Mouse (Mus musculus) layer of hippocampus, postnatal 36 days (tissue): Measurements from ENCODE around the gene Opalin. TPM values are rescaled to one million over a fixed set of nuclear protein-coding genes. Genes with fewer than 3 reads are reported as not detected.

Source experiments
- DNase-seq, 2 experiments: peaks; one replicate each; pipeline ENCODE4 v3.0.0; 2022
- total RNA-seq, 2 experiments: library from RNA; stranded (reverse); gene quantifications; 2 replicates each; pipeline ENCODE4 v1.2.3; 2021

Gene Opalin
- total RNA-seq, result 10 to 100 TPM; 11.6 to 16.6 TPM

DNA sequence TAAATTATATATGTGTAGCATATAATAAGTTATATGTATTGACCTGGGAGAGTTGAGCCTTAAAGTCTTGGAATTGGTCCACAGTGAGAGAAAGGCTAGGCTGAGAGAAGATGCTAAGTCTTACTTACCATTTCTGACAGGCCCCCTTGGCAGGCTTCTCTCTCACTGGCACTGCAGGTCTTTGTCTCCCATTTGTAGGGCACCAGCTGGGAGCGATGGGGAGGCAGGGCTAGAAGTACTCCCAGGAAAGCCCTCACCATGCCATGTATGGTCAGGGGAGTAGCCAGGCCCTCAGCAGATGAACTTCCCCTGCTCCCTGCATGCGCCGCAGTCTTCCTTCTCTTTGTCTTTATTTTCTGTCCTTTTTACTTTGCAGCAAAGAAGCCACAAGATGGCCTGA is at the start of gene Opalin:
TSS of gene Opalin (minus strand) at position 208 of the 400 bp plus-strand sequence.
- no peak for DNase-seq

DNA sequence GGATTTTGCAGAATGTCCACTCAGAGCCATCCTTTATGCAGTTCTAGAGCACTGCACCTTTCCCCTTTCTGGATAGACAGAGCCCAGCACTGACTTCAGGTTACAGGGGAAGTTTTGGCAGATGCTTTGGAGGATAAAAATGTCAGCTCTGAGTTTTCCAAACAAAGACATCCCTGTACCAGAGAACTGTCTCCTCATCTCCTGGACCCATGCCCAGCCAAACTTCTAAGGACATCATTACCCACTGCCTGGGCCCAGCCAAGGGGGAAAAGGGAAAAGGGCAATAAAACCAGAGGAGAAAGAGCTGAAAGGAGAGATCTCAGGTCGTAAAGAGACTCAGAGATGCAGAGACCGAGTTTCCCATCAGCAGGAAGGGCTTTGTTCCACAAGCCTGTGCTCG is 46.1 kb upstream of the Opalin start:
- no peak for DNase-seq

DNA sequence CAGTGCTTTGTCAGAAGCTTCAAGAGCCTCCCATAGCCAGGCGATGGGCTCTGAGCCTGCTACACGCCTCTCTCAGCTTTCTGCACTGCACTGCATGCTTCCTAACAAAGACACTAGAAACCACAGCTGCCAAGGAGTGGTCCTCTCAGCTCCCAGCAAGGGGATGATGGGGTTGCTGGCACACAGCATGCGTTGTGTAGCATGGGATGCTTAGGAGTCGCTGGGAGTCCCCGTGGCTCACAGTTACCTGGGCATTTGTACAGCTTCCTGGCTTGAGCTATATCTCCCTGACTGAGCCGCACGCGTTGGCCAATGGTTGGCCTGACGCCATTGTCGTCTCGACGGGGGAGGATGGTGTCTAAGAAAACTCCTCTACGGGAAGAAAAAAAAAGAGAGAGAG is 43.0 kb upstream of the Opalin start:
- DNase-seq, result no peak

DNA sequence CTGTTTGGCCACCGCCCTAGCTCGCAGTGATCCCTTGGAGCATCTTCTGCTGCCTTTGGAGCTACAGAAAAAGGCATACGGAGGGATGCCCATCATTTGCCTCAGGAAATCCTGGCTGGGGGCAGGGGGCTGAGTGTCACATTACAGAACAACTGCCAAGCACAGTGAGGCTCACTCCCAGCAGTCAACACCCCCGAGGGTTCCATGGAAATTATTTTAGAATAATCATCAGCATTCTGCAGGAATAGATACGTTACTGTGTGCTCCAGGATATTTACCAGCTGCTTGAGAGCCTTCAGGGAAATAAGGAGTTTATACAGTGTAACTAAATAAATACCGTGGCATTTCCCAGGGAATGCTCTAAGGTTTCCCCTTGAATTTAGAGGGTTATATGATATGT is 41.4 kb upstream of the Opalin start:
- DNase-seq, result no peak

DNA sequence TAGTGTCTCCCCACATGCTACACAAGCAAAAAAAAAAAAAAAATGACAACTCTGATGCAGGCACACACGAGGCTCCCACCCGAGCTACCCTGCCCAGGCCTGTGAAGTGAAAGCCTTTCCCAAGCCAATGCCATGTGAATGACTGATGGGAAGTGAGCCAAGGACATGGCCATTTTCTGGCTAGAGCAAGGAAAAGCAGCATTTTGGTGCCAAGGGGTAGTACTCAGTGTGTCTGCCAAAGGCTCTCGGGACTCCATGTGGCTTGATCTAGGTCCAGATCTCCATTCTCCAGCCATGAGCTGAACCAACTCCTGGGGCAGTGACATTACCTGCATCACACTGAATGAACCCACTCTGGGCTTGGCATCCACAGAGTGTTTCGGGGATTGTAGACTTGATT is 40.4 kb upstream of the Opalin start:
- no peak for DNase-seq

DNA sequence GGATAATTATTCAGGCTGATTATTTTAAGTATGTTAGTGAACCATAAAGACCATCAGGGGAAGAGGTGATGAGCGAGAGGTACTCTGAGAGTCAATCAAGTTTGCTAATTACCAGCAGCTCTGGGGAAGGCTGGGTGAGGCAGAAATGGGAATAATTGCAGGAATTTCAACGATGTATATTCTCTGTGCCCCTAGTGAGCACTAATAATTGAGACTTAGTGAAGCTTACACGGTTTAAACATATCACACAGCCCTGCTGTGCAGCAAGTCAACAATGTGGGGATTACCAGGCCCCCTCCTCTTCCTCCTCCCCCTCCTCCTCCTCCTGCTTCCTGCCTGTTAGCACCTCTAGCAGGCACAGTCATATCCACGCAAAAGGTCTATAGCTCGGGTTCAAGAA is 37.7 kb upstream of the Opalin start:
- DNase-seq, result no peak

DNA sequence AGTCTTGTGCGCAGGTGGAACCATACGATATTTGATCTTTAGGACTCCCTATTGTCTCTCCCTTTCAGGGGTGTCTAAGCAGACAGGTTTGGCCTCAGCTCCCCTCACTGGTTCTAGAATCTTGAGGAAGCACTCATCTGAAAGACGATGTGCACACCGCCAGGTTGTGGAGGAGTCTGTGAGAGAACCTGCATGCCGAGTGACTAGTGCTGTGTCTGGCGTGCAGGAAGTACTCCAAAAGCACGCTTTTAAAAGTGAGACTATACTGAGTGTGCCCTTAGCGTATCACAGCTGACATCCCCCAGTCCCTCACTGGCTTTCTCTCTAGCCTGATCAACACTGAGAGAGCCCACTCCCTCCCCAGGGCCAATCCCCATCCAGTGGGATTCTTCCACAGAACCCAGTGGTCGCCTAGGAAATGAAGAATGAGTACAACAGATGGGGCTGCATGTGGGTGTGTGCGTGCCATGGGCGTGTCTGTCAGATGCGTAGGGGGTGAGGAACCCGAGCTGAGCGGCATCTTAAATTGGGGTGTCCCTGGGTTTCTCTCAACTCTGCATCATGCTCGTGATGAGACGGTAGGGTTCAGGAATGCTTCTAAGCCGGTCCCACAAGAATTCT is 37.1 kb upstream of the Opalin start:
- peak; percentile 52 to 55 for DNase-seq

DNA sequence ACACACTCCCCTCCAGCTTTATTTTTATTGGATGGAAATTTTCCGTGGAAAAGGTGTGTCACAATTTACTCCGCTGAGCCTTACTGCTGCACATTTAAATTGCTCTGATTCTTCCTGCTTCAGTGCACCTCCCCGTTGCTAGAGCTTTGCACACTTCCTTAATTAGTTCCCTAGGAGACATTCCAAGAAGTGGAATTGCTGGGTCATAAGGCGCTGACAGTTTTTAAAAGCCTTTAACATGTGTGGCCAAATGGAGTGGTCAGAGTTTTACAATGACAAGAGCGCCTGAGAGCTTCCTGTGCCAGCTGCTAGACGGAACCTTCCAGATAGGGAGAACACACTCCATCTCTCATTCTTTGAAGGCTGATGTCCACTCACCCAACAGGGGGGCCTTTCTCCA is 35.7 kb upstream of the Opalin start:
- DNase-seq, result no peak

DNA sequence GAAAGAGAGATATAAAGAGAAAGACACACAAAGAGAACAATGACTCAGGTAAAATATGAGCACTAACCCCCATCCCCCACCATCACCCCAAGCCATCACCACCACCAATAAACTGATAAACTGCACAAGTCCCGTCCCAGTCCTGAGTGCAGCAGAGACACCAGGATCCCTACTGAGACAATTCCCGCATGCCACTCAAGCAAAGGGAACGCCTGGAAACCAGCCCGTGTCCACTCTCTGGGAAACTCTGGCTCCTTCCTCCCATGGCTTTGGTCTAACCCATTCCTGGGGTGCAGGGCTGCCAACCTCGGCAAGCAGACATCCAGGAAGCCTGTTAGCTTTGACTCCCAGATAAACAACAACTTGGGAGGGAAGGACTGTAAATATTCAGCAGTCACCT is 33.1 kb upstream of the Opalin start:
- no peak for DNase-seq

DNA sequence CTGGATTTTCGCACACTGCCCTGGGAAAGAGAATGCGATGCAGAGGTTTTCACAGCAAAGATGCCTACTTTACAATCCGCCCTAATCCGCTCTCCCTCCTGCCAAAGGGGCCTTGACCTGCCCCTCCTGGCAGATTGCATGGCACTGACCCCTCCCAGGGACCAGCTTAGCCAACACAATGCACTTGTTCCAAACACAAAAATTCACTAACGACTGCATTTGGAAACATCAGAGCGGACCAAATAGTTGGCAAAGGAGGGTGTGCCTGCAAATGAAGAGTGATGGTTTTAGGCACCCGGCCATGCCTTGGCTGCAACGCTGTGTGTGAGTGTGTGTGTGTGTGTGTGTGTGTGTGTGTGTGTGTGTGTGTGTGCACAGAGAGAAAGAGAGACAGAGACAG is 32.6 kb upstream of the Opalin start:
- DNase-seq, result no peak

DNA sequence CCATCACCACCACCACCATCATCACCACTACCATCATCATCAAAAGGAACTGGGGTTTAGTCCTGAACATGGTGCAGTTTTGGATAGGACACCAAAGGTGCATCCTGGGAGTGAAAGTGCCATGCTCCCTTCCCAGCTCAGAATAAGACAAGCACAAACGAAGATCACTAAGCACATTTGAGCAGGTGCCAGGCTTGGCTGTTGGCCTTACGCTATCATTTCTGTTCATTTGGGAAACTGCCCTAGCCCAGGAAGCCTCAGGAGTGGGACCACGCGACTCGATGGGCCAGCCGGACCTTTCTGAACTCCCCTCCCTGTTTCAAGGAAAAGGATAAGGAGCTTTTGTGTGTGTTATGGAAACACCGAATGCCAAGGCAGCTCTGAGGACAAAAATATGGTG is 31.8 kb upstream of the Opalin start:
- DNase-seq, result no peak

DNA sequence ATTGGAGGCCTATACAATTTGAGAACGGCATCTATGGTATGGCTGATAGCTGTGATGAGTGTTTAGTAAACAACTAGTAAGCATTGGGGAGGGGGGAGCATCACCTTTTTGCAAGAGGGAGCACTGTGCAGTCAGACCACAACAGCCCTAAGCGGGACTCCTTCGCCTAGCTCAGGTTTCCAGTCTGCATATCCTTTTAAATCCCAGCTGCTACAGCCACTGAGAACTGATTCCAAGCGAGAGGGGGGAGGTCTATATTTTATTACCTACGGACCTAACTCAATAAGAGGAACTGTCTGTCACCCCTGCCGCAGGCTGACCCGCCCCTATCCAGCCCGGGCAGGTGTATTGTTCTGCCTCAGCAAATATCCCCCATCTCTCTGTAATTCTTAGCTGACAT is 30.6 kb upstream of the Opalin start:
- DNase-seq, result no peak

DNA sequence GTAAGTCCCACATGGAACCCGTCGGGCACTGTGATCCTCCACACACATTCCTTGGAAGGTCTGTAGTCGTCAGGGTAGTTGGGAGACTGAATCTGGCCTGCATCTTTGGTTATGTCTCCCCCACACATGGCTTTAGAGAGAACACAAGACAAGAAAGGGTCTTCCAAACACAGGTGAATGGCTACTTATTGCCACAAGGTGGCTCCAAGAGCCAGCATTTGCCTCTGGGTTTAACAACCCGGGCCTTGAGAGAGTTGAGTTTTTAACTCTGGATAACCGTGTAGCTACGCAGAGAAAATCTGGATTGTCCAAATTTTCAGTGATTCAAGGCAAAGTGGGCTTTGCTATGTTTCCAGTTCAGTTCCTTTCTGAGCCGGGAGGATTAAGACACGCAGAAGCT is 28.0 kb upstream of the Opalin start:
- no peak for DNase-seq

DNA sequence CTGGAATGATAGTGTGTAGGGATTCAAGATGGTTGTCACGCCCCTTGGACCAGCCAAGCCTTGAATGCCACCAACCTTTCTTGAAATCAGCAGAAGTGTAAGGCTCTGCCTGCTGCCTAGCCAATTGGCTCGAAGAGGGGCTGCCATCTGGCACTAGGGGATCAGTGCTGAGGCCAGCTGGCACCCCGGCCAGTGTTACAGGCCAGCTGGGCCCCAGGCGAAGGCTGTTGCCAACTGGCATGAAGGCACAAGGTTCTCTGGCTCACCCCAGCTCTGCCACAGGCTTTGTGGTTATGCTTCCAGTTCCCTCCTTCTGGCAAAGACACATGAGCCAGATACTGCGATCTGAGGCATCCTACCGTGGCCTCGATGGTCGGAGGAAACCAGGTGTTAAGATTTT is 24.5 kb upstream of the Opalin start:
- DNase-seq, result peak; percentile 82 to 89

DNA sequence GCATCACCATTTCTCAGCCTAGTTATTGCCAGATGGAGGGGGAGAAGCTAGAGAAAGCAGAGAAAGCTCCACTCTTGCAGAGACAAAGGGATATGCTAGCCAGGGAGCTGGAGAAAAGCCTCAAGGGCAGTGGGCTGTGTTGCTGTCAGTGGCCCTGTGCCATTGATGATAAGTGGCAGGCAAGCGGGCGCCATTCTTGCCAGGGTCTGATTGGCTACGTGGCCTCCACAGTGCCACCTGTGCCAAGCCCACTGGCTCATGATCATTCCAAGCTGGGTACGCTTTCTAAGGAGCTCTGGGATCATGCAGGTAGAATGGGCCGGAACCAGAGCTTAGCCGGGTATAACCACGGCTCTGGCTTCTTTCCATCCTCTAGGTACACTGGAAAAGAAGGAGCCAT is 23.9 kb upstream of the Opalin start:
- DNase-seq, result no peak

DNA sequence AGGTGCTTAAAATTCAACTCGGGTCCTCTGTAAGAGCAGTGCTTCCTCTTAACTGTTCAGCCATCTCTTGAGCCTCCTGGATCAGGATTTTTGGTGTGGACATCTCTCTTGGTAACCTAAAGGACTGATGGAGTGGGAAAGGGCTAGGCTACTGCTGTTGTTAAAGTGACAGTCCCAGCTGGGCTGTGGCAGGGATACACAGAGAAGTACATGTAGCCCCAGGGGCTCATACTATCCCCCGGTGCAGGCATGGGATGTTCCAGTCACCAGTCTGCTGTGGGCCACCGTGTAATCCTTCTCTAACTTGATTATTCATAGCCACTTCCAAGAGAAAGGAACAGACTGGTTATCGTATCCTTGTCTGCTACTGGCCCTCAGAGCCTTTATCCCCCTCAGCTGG is 20.1 kb upstream of the Opalin start:
- no peak for DNase-seq

DNA sequence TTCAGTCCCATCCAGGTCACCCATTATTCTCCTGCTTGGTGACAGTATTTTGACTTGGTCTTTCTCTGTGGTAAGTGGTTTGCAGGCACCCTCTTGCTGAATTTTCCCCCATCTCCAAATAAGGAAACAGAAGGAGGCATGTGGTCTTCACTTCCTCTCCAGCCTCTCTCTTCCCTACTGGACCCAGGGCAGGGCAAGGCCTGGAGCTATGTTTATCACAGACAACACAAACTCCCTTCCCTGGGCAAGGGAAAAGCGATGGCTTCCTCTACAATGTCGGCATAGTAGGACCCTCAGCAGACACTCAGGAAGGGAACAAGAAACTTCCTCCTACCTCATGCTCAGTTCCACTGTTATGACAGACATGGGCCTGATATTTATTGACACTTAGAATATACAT is 15.0 kb upstream of the Opalin start:
- no peak for DNase-seq

DNA sequence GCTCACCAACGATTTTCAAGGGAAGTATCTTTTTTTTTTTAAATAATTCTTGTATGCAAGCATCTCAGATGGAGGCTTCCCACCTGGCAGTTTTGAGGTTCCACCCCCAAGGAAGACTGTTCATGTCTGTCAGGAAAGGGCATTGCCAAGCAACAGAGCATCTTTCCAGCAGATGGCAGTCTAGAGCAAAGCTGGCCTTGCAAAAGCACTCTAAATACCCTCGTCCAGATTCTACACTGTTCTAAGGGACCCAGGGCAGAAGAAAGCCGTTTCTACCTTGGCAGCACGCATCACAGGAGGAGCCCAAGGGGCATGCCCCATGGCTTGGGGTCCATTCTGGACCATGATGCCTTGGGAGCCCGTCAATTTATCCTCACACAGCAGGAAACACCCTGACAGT is 12.9 kb upstream of the Opalin start:
- DNase-seq, result peak; percentile 49 to 60

DNA sequence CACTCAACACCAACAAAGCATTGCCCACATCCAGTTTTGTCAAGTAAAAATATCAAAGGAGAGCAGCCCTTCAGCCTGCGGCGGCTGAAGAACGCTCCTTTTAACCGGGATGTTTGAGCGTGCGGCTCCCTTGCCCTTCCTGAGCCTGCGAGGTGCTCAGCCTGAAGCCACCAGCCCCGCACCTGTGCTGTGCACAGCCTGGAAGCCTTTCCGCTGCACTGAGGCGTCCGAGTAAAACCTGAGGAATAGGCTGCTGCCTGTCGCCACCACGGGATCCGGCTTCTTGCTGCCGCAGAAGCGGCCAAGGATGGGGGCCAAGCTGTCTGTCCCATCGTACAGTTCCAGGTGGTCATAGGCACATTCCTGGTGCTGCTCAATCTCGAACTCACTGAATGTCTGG is 11.6 kb upstream of the Opalin start:
- no peak for DNase-seq

DNA sequence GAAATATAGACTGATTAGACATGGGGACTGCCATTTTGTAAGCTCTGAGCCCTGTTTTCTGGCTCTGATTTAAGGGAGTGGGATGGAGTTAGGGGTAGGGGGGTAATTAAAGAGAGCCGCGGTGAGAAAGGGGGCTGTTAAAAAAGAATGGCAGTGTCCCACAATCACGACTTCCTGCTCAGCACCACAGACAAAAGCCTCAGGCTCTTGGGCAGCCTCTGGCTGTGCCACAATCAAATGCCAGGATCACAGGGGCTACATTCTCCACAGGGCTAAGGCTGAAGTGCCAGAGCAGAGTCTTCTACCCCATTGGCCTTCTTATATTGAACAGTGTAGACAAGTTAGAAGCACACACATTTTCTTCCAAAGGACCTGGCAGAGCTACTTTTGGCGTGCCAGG is 11.0 kb upstream of the Opalin start:
- no peak for DNase-seq

DNA sequence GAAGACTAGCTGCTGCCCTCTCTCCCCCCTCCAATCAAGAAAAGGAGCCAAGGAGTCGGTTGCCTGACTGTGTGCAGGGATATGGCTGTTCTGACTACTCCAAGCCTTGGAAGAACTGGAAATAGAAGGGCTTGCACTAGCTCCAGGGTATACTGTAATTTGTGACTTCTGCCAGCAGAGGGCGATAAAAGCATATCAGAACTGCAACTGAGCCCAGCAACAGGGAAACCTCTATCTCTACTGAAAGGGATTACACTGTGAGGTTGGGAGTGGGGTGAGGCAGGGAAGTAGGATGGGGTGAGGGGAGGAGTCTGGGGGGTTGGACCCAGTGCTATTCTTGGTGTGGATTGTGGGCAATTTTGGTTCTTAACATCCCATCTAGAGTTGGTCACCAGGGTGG is 9.8 kb upstream of the Opalin start:
- peak; percentile 69 to 75 for DNase-seq

DNA sequence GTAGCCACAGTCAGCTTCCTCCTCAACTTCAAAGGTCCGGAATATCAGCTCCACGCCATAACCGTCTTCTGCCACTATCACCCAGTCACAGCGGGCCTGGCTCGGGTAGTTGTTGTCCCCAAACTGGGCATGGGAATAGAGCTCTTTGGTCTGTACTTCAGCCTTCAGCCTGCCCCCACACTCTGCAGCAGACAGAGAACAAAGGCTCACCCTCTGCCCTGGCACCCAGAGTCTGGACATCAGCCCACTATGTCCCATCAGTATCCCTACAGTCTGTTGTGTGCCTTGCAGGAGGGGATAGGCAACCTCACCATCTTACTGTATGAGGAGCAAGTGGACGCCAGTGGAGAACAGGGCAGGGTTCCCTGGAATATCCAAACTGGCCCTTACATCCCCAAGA is 9.4 kb upstream of the Opalin start:
- no peak for DNase-seq

DNA sequence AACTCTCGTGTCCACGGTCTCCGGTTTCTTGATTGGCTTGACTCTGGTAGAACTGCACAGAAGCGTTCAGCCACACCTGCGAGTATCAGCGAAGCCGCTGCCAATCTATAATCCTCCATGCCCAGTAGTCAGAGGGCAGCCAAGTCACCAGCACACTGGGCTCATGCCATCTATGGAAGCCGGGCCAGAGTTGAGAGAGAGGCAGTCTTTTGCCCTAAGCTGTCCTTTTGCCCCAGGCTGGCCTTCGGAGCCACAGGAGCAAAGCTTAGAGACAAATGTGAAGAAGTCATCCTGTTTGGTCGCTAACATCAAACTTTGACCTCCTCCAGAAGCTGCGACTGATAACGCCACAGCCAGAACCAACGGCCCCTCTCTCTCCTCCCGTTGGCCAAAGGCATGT is 6.7 kb upstream of the Opalin start:
- DNase-seq, result no peak

DNA sequence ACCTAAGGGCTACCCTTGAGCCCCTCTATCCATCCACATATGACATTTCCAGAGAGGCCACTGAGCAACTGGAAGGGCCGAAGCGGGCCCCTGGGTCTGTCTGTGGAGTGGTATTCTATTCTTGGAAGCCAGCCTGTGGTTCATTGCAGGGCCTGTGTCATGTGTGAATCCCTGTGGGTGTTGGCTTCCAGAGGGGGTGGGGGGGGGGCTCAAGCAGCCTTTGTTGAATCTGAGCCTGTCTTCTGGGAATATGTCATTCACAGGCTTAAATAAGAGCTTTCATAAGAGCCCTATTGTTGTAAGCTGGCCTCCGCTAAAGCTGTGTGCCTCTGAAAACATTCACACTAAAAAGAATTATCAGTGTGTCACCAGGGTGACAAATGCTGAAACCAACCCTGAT is 4.7 kb upstream of the Opalin start:
- no peak for DNase-seq

DNA sequence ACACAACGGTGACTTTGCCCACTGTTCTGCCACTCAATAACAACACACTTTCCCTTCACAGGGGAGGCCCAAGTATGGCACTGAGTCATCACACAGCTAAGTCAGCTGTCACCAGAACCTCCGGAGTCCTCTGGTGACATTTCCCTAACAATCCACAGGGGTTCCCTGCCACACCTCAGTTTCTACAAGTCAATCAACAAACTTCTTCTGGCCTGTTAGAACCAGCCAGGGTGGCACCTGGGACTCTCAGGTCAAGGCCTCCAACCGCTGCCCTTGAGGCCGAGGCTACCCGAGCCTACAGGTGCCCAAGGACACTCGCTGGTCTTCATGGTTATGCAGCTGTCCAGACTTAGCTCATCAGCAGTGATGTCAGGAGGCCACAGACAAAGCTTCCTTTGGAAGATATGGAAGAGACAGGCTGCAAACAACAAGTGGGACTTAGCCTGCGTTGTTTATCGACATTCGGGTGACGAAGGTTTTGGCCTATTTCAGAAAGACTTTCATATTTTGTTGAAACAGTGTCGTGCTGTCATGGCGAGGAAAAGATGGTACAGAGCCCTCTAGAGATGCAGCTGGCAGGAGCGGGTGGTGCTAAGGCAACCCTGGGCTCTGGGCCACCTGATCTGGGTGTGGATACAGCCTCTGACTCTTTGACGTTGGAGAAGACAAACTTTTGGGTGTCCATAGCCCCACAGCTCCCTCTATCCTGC is 3.0 kb downstream of the Opalin start:
- DNase-seq, result peak in 1 of 2 experiments; percentile 36
